Mouse (Mus musculus): ENCODE data around the gene Rmi2.

Gene Rmi2

DNA sequence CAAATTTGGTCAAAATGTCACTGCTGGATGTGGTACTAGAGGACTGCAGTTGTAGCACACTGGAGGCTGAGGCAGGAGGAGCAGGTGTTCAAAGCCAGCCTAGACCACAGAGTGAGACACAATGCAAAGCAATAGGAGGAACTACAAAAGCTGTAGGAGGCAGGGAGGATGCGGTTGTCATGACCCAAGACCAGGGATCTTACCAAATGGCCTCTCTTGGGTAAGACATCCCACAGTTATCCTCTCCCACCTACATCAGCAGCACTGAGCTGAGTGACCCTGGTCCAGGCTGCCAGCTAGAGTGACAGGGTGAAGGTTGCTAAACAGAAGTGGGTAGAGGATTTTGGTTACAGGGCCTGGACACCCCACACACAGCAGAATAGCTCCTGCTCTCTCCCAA lies 92.2 kb downstream of the Rmi2 start:
- no peak for DNase-seq

DNA sequence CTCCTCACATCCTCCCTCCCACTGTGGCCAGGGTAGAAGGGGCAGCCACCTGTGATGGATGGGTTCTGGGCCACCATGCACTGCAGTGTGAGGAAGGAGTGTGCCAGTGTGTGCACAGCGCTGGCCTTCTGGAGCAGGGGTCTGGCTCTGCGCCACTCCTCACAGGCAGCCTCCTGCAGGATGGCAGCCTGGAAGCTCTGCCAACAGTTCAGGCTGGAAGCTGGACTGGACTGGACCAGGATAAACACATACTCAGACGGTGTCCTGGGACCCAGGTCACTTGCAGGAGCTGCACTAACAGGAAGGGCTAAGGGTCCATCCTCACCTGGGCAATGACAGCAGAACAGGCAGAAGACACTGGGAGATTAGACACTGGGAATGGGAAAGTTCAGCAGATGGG lies 98.5 kb downstream of the Rmi2 start:
- DNase-seq: no peak

DNA sequence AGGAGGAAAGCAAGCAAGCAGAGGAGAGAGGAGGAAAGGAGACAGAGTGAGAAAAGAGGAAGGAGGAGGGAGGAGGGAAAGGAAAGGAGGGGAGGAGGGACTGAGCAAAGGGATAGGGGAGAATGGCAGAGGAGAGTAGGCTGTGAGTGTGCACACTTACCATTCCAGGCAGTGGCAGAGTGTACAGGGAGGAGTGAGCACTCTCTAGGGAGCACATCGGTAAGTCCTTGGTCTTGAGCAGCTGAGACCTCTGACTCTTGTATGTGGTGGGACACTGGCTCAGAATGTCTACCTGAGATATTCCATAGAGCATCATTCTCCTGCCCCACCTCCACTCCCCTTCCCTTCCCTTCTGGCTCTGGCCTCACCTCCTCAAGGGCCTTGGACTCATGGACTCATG lies 99.2 kb downstream of the Rmi2 start:
- DNase-seq: no peak

DNA sequence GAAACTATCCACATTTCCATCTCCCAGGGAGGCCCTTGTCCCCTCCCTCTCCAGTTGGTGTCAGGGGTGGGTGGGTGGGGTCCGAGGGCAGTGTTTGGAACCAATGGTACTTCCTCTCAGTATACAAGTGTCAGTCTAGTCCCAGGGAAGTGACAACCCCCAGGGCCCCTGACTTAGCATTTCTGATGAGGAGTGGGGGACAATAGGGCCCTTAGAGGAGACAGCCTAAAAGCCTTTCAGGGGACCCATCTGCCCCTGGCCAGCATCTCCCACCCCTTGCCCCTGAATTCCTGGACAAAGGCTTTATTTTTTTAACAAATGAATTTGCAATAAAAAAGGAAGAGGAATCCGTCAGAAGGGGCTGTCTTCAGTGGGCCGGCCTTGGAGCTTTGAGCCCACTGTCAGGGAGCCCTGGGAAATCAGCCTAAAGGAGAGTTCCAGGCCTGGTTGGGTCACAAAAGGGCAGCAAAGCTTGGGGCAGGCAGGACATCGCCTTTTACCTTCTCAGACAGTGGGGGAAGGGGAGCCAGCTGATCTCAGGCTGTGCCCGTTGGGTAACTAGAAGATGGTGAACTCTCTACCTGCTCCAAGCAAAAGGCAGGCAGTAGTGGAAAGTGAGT lies 102.0 kb downstream of the Rmi2 start:
- no peak for DNase-seq

DNA sequence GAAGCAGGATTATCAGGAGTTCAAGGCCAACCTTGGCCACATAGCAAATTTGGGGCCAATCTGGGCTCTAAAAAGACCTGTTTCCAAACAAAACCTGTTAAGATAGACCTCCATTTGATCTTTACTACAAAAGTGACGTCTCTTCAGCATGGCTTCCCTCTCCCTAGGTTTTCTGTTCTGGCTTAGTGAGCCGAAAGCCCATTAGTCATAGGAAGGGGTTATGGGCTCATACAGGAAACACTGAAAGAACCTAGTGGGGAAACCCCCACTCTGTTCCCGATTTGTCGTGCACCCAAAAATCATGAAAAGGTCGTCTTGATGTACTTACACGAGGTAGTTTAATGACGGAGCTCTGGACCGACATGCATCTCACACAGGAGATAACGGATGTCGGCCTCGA lies 102.6 kb downstream of the Rmi2 start:
- no peak for DNase-seq

DNA sequence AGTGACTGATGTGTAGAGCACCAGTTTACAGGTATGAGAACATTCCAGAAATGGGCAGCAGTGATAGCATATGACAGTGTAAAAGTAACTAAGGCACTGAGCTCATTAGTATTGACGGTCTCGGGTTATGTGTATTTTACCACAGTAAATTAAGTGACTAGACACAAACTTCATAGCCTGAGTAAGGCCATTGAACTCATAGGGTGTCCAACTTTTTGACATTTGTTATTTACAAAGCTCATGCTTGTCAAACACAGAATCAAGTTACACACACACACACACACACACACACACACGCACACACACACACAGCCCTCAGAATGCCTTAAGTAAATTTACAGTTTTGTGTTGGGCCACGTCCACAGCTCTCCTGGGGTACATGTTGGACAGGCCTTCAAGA lies 105.1 kb downstream of the Rmi2 start:
- DNase-seq: no peak

DNA sequence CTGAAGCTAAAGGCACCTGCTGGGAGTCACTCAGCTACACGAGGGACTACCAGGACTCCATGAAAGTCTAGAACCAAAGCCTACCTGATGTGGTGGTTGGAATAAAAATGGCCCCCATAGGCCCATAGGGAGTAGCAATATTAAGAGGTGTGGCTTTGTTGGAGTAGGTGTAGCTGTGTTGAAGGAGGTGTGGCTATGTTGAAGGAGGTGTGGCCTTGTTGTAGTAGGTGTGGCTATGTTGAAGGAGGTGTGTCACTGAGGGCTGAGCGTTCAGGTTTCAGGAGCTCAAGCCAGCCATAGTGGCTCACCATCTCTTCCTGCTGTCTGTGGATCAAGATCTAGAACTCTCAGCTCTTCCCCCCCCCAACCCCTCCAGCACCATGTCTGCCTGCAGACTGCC lies 105.8 kb downstream of the Rmi2 start:
- no peak for DNase-seq
